Mouse (Mus musculus) activated CD4-positive, CD25-positive, alpha-beta regulatory T cell, adult 4 months (primary cell): ENCODE data around the gene Naa10. TPM values are rescaled to one million over a fixed set of nuclear protein-coding genes. Genes with fewer than 3 reads are reported as not detected.

ENCODE experiments used
- polyA plus RNA-seq, 2 experiments: library from polyadenylated mRNA; unstranded; fragments of 100-300 nt; shearing (Covaris generic); gene quantifications; one replicate each; pipeline ENCODE4 v1.2.1; 2017

The Naa10 gene
- polyA plus RNA-seq, 2 experiments from 2014 or later: 185 to 192 TPM

Other genes starting within 250 kb of the Naa10 start
- under 1 TPM; 0.36 to 0.61 TPM for gene Slc6a8, start 248.8 kb downstream of the Naa10 start, polyA plus RNA-seq
- 100 to 1,000 TPM; 270 to 336 TPM for gene Bcap31, start 205.8 kb downstream of the Naa10 start, polyA plus RNA-seq
- gene Abcd1, start 205.3 kb downstream of the Naa10 start, polyA plus RNA-seq: 10 to 100 TPM; 22.3 to 34.1 TPM
- not detected for gene Plxnb3, start 164.9 kb downstream of the Naa10 start, polyA plus RNA-seq
- 1 to 10 TPM in 1 of 2 experiments, not detected in 1; 1.7 TPM for gene Srpk3, start 147.5 kb downstream of the Naa10 start, polyA plus RNA-seq
- gene Idh3g, start 135.0 kb downstream of the Naa10 start, polyA plus RNA-seq: 100 to 1,000 TPM; 167 to 173 TPM
- gene Ssr4, start 134.9 kb downstream of the Naa10 start, polyA plus RNA-seq: 100 to 1,000 TPM; 233 to 244 TPM
- gene Pdzd4, start 97.0 kb downstream of the Naa10 start, polyA plus RNA-seq: under 1 TPM; 0.11 to 0.13 TPM
- 1 to 10 TPM; 1.8 to 2.7 TPM for gene Avpr2, start 29.8 kb downstream of the Naa10 start, polyA plus RNA-seq
- gene L1cam, start 25.8 kb downstream of the Naa10 start, polyA plus RNA-seq: 1 to 10 TPM; 8.8 to 9.8 TPM
- gene Arhgap4, start 74 bp downstream of the Naa10 start, polyA plus RNA-seq: 100 to 1,000 TPM; 116 to 144 TPM
- gene Renbp, start 8.9 kb upstream of the Naa10 start, polyA plus RNA-seq: 1 to 10 TPM; 5.2 to 5.8 TPM
- 10 to 100 TPM; 26.8 to 36.6 TPM for gene Hcfc1, start 44.4 kb upstream of the Naa10 start, polyA plus RNA-seq
- gene Irak1, start 102.0 kb upstream of the Naa10 start, polyA plus RNA-seq: 10 to 100 TPM; 22.5 to 26.5 TPM
- not detected for gene Opn1mw, start 205.5 kb upstream of the Naa10 start, polyA plus RNA-seq
- 10 to 100 TPM; 16.3 to 18.2 TPM for gene Mecp2, start 213.4 kb upstream of the Naa10 start, polyA plus RNA-seq
- gene Tex28, start 245.9 kb upstream of the Naa10 start, polyA plus RNA-seq: not detected